Mouse (Mus musculus) embryonic facial prominence, embryonic 12.5 days (tissue): ENCODE results near the gene Chrna3. TPM values are rescaled to one million over a fixed set of nuclear protein-coding genes. Genes with fewer than 3 reads are reported as not detected.

Experiments
- ATAC-seq: fragments of 200-750 bp; cut with Nextera tagmentation; 2 replicates; pipeline ENCODE4 v1.8.0; 2017; ENCODE audit not compliant: insufficient number of reproducible peaks, insufficient read depth, low FRiP score, low TSS enrichment
- H3K27ac ChIP-seq: fragments of 300-500 bp; sonication (generic); 2 replicates; pipeline ENCODE4 v1.5.1; 2016; ENCODE audit warnings: mild to moderate bottlenecking
- H3K27me3 ChIP-seq: fragments of 300-500 bp; sonication (generic); 2 replicates; pipeline ENCODE4 v1.6.1; 2016; ENCODE audit warnings: mild to moderate bottlenecking, moderate library complexity
- H3K36me3 ChIP-seq: fragments of 300-500 bp; sonication (generic); 2 replicates; pipeline ENCODE4 v1.6.1; 2016; ENCODE audit warnings: mild to moderate bottlenecking
- H3K4me1 ChIP-seq: fragments of 300-500 bp; sonication (generic); 2 replicates; pipeline ENCODE4 v1.6.1; 2016
- H3K4me2 ChIP-seq: fragments of 300-500 bp; sonication (generic); replicated peaks from 2 replicates; pipeline ENCODE4 v1.6.1; 2016; ENCODE audit warnings: mild to moderate bottlenecking, moderate library complexity
- H3K4me3 ChIP-seq: fragments of 300-500 bp; sonication (generic); 2 replicates; pipeline ENCODE4 v1.5.1; 2016; ENCODE audit warnings: mild to moderate bottlenecking
- H3K9ac ChIP-seq: fragments of 300-500 bp; sonication (generic); 2 replicates; pipeline ENCODE4 v1.6.1; 2016; ENCODE audit warnings: mild to moderate bottlenecking, moderate library complexity
- H3K9me3 ChIP-seq: fragments of 300-500 bp; sonication (generic); 2 replicates; pipeline ENCODE4 v1.6.1; 2016; ENCODE audit warnings: mild to moderate bottlenecking, moderate library complexity
- WGBS: fragments of 180-500 bp; shearing (Covaris S2); methylation state at CpG from one replicate; pipeline ENCODE4 v1.1.7; 2016; 5-methylcytosine and 5-hydroxymethylcytosine counted together
- polyA plus RNA-seq: library from polyadenylated mRNA; unstranded; fragments of >200 nt; fragmentation: Nextera tagmentation; extraction: Ambion mirVana; gene quantifications from 2 replicates; pipeline ENCODE4 v1.2.1, GENCODE M21; 2016

Chrna3 gene
- polyA plus RNA-seq, 1 experiment from 2014 or later: 2.9 TPM

GRCm38 (mm10) chr9:55039983-55040382 is 13.6 kb upstream of the Chrna3 start:
- H3K27ac ChIP-seq: no peak overlapping the region
- H3K36me3 ChIP-seq: no peaks in the 10 kb centered on the region
- H3K9ac ChIP-seq: no peak overlapping the region
- H3K4me2 ChIP-seq: no peak overlapping the region
- no peak for ATAC-seq
- no peaks in the 10 kb centered on the region for H3K9me3 ChIP-seq
- WGBS: 70% methylated on average over 5 of the region's 5 CpGs
- H3K4me1 ChIP-seq: no peaks in the 10 kb centered on the region
- H3K27me3 ChIP-seq: no peaks in the 10 kb centered on the region
- H3K4me3 ChIP-seq: no peak overlapping the region

- no peak for ATAC-seq
- Histone ChIP-seq H3K9me3 (no peaks in the 10 kb centered on the region), H3K4me3 (no peak overlapping the region), H3K4me1 (no peaks in the 10 kb centered on the region), H3K9ac (no peak overlapping the region), H3K36me3 (no peaks in the 10 kb centered on the region), H3K27me3 (no peaks in the 10 kb centered on the region), H3K4me2 (no peak overlapping the region), H3K27ac (no peak overlapping the region)
- whole genome bisulfite sequencing: 75% methylated on average over 8 of the region's 8 CpGs
These were observed 12.6 kb upstream of the Chrna3 start for GRCm38 (mm10) chr9:55038948-55039347.

GRCm38 (mm10) chr9:55031435-55032167 is 5.2 kb upstream of the Chrna3 start:
- no peak overlapping the region for H3K4me2 ChIP-seq
- H3K4me3 ChIP-seq: no peak overlapping the region
- WGBS: 35% methylated on average over 6 of the region's 6 CpGs
- H3K4me1 ChIP-seq: peaks cover 1% of the 10 kb centered on the region; the same call in 1 of the 2 replicates
- H3K9ac ChIP-seq: no peak overlapping the region
- no peaks in the 10 kb centered on the region for H3K9me3 ChIP-seq
- peaks cover 14% of the 10 kb centered on the region for H3K27me3 ChIP-seq
- H3K36me3 ChIP-seq: no peaks in the 10 kb centered on the region
- no peak overlapping the region for H3K27ac ChIP-seq
- ATAC-seq: no peak

- H3K9ac ChIP-seq: peak overlapping the region; percentile 42; the same call in 1 of the 2 replicates
- peak overlapping the region; percentile 74 for H3K4me2 ChIP-seq
- WGBS: 10% methylated on average over 38 of the region's 38 CpGs
- H3K4me3 ChIP-seq: peak overlapping the region; percentile 42
- peaks cover 40% of the 10 kb centered on the region for H3K27me3 ChIP-seq
- H3K4me1 ChIP-seq: peaks cover 14% of the 10 kb centered on the region; the same call in 1 of the 2 replicates
- no peaks in the 10 kb centered on the region for H3K9me3 ChIP-seq
- no peaks in the 10 kb centered on the region for H3K36me3 ChIP-seq
- ATAC-seq: no peak
- H3K27ac ChIP-seq: no peak overlapping the region
These were observed 658 bp downstream of the Chrna3 start for GRCm38 (mm10) chr9:55025534-55026274.

- H3K4me3 ChIP-seq: no peak overlapping the region
- WGBS: 32% methylated on average over 13 of the region's 13 CpGs
- no peak overlapping the region for H3K27ac ChIP-seq
- no peak overlapping the region for H3K9ac ChIP-seq
- no peaks in the 10 kb centered on the region for H3K36me3 ChIP-seq
- no peak for ATAC-seq
- H3K27me3 ChIP-seq: peaks cover 40% of the 10 kb centered on the region
- H3K4me2 ChIP-seq: no peak overlapping the region
- H3K9me3 ChIP-seq: no peaks in the 10 kb centered on the region
- peaks cover 14% of the 10 kb centered on the region; the same call in 1 of the 2 replicates for H3K4me1 ChIP-seq
These were observed 2.3 kb downstream of the Chrna3 start for GRCm38 (mm10) chr9:55023902-55024583.

- no peak overlapping the region for H3K4me2 ChIP-seq
- H3K9ac ChIP-seq: no peak overlapping the region
These were observed 3.0 kb downstream of the Chrna3 start for GRCm38 (mm10) chr9:55023326-55023725.

GRCm38 (mm10) chr9:55016926-55017325 is 9.4 kb downstream of the Chrna3 start:
- no peak for ATAC-seq
- Histone ChIP-seq H3K4me3 (no peak overlapping the region), H3K9ac (no peak overlapping the region), H3K9me3 (no peaks in the 10 kb centered on the region), H3K36me3 (no peaks in the 10 kb centered on the region), H3K4me1 (no peaks in the 10 kb centered on the region), H3K4me2 (no peak overlapping the region), H3K27me3 (no peaks in the 10 kb centered on the region), H3K27ac (no peak overlapping the region)
- WGBS: 79% methylated on average over 3 of the region's 3 CpGs

More at GRCm38 (mm10) chr9:55023326-55023725, 3.0 kb downstream of the Chrna3 start:
- no peaks in the 10 kb centered on the region for H3K36me3 ChIP-seq
- H3K9me3 ChIP-seq: no peaks in the 10 kb centered on the region
- peaks cover 14% of the 10 kb centered on the region; the same call in 1 of the 2 replicates for H3K4me1 ChIP-seq
- H3K27ac ChIP-seq: no peak overlapping the region
- H3K27me3 ChIP-seq: peaks cover 40% of the 10 kb centered on the region
- WGBS: 83% methylated on average over 5 of the region's 5 CpGs
- H3K4me3 ChIP-seq: no peak overlapping the region
- no peak for ATAC-seq

- ATAC-seq: no peak
- H3K9ac ChIP-seq: no peak overlapping the region
- H3K27ac ChIP-seq: no peak overlapping the region
- H3K4me2 ChIP-seq: no peak overlapping the region
- H3K4me3 ChIP-seq: no peak overlapping the region
- H3K4me1 ChIP-seq: no peaks in the 10 kb centered on the region
- H3K27me3 ChIP-seq: no peaks in the 10 kb centered on the region
- WGBS: 44% methylated on average over 6 of the region's 6 CpGs
- H3K36me3 ChIP-seq: no peaks in the 10 kb centered on the region
- H3K9me3 ChIP-seq: no peaks in the 10 kb centered on the region
These were observed 15.6 kb downstream of the Chrna3 start for GRCm38 (mm10) chr9:55010588-55011350.

GRCm38 (mm10) chr9:55009692-55010091 is 16.7 kb downstream of the Chrna3 start:
- no peak for ATAC-seq
- no peak overlapping the region for H3K9ac ChIP-seq
- WGBS: 80% methylated on average over 2 of the region's 2 CpGs
- no peak overlapping the region for H3K4me3 ChIP-seq
- no peaks in the 10 kb centered on the region for H3K4me1 ChIP-seq
- no peak overlapping the region for H3K4me2 ChIP-seq
- H3K27ac ChIP-seq: no peak overlapping the region
- no peaks in the 10 kb centered on the region for H3K27me3 ChIP-seq
- H3K9me3 ChIP-seq: no peaks in the 10 kb centered on the region
- no peaks in the 10 kb centered on the region for H3K36me3 ChIP-seq

- Histone ChIP-seq H3K27me3 (no peaks in the 10 kb centered on the region), H3K4me1 (no peaks in the 10 kb centered on the region), H3K27ac (no peak overlapping the region), H3K36me3 (no peaks in the 10 kb centered on the region), H3K9me3 (no peaks in the 10 kb centered on the region), H3K4me3 (no peak overlapping the region), H3K9ac (no peak overlapping the region), H3K4me2 (no peak overlapping the region)
- ATAC-seq: no peak
- 71% methylated on average over 4 of the region's 4 CpGs for WGBS
These were observed 22.8 kb downstream of the Chrna3 start for GRCm38 (mm10) chr9:55003609-55004008.

GRCm38 (mm10) chr9:54995645-54996044 is 30.7 kb downstream of the Chrna3 start:
- no peaks in the 10 kb centered on the region for H3K36me3 ChIP-seq
- H3K27me3 ChIP-seq: no peaks in the 10 kb centered on the region
- H3K9ac ChIP-seq: no peak overlapping the region
- ATAC-seq: no peak
- no peak overlapping the region for H3K4me3 ChIP-seq
- H3K9me3 ChIP-seq: no peaks in the 10 kb centered on the region
- 84% methylated on average over 3 of the region's 3 CpGs for WGBS
- no peak overlapping the region for H3K4me2 ChIP-seq
- no peak overlapping the region for H3K27ac ChIP-seq
- H3K4me1 ChIP-seq: no peaks in the 10 kb centered on the region
